Mouse (Mus musculus) MEL-GATA-1-ER (cell line): Measurements from ENCODE around the gene Acsbg2.

Experiments used
- DNase-seq: peaks from one replicate; pipeline ENCODE4 v3.0.0-alpha.2; 2012; ENCODE audit warnings: low read depth; ENCODE audit errors: extremely low read depth

The Acsbg2 gene

GRCm38 (mm10) chr17:56826718-56827117 is 47.5 kb downstream of the Acsbg2 start:
- peak; percentile 97 for DNase-seq

DNA sequence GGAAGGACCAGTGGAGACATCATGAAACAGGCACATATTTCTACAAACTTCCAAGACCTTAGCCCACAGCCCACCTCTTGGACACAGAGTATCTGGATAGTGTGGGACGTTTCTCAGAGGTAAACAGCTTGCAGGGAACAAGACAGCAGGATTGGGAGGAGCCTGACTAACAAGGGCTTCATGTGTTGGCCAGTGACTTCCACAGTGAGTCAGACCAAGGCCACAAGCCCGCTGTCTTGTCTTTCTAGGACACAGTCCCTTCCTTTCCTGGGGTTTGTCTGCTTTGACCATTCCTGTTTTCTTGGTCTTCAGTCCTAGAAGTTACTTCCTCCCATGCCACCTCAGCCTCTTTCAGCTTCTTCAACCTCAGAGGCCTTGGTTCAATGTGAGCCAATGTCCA is 50.9 kb downstream of the Acsbg2 start:
- DNase-seq = no peak

GRCm38 (mm10) chr17:56822380-56822779 is 51.9 kb downstream of the Acsbg2 start:
- no peak for DNase-seq

DNA sequence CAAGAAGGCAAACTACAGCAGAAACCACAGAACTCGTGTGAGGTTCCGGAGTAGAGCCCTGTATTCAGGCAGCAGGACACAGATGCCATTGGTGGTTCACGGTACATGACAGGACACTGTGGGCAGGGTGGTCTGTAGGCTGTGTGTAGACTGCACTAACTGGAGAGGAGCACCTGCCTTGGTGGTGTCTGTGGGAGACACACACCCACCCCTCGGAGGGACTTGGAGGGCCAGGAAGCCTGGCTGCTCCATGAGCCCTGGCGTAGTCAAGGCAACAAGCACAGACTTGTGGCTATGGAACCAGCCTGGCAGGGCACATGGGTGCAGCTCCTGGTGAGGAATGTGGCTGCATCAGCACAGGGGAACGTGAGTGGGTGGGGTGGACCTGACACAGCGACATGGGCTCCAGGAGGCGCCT is 54.5 kb downstream of the Acsbg2 start:
- no peak for DNase-seq

DNA sequence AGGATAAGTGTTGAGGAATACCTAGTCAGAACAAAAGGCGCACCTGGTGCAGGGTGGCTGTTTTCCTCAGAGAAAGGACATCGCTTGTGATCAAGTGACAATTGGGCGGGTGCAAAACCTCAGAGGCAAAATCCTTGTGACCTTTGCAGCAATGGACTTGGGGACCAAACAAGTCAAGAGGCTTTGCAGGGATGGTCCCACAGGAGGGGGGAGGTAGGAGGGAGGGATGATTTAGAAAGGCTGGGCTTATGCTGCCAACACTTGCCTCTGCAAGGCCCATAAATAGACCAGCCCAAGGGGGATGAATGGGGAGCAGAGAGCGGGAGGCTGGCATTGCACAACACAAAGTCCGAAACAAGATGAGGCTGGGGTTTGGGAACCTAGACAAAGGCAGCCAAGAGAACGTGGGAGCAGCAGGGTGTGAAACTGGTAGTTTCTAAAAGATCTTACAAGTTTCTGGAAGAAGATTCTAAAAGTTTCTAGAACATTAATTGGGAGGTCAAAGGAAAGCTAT is 55.2 kb downstream of the Acsbg2 start:
- no peak for DNase-seq

DNA sequence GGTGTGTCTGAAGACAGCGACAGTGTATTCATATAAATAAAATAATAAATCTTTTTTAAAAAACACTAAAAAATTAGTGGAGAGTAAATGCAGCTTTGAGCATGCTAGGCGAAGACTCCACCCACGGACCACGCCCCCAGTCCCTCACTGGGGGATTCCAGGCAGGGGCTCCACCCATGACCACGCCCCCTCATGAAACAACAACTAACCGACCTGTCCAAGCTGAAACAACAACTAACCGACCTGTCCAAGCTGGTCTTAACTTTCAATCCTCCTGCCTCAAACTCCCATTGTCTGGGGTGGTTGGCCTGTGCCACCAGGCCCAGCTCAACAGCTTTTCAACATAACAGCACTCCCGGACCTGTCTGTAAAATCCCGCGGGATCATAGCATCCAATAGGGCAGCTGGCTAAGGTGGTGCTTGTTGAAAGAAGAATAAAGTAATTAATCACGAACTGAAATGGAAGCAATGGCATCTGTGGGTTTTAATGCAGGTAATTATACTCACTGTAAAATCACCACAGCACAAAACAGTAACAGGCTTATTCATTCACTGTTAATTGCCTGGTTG is 56.1 kb downstream of the Acsbg2 start:
- DNase-seq = no peak

DNA sequence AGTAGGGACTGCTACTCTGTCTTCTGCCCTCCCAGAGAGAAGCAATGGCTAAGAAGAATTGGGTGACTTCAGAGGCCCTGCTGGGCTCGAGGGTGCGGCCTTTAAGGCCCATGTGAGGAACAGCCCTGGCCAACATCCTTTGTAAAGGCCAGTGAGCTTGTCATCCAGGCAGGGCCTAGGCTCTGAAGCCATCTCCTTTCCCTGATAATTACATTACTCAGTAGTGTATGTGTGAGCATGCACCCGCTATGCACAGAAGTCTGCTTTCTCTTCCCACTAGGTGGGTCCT is 59.2 kb downstream of the Acsbg2 start:
- DNase-seq = no peak

DNA sequence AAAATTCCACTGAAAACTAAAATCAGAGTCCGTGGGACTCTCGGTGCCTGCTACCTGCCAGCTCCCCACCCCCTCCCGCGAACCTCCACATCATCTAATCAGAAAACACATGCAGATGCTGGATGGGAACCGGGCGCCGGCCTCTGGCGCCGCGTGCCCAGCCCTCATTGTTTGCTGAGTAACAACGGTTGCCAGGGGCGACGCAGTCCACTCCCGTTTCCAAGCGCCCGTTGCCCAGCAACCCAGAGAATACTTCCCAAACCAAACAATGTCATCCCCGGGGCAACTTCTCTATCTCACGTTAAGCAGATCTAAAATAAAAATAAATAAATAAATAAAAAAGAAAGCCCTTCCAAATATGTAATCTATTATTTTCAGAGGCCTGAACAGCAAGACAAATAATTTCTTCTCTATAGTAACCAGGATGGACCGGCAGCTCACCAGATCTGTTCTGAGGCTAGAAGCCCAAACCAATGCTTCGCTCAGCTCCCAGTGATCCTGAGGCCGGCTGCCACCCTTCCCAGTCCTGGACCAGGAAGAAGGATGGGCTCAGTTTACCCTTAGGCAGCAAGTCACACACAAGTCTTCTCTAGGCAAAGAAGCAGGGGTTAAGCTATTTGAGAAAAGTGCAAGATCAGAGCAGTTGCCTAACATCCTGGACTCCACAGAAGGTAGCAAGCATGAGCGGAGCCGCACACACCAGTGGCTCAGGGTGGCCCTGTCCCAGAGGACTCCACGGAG is 59.8 kb downstream of the Acsbg2 start:
- no peak for DNase-seq

DNA sequence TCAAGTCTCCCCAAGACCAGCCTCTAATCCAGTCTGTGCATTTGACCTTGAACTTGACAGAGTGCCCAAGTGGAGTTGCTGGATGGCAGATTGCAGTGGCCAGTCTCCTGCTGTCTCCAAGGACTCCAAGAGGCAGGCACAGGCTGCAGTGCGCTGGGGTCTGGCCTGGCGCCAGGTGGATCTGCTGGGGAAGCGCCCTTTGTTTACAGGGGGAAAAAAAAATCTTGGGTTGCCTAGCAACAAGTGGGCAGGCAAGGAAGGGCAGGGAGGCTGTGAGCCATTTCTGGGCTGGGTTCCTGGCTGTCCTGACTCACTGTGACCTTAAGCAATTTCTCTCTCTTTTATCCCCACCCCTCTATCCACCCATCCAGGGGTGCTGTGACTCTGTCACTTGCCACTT is 64.0 kb downstream of the Acsbg2 start:
- DNase-seq = no peak

GRCm38 (mm10) chr17:56808518-56808917 is 65.7 kb downstream of the Acsbg2 start:
- DNase-seq = no peak

- no peak for DNase-seq
These were observed 68.5 kb downstream of the Acsbg2 start for GRCm38 (mm10) chr17:56805784-56806183.

GRCm38 (mm10) chr17:56804952-56805351 is 69.3 kb downstream of the Acsbg2 start:
- DNase-seq = no peak

GRCm38 (mm10) chr17:56802065-56802464 is 72.2 kb downstream of the Acsbg2 start:
- no peak for DNase-seq

GRCm38 (mm10) chr17:56799276-56799675 is 75.0 kb downstream of the Acsbg2 start:
- no peak for DNase-seq

GRCm38 (mm10) chr17:56793614-56794319 is 80.5 kb downstream of the Acsbg2 start:
- no peak for DNase-seq
